Mouse (Mus musculus): ENCODE results near the gene E130218I03Rik.
"Not testable (repeated sequence)": the region's sequence is repeated elsewhere in the genome, so short reads cannot be mapped to it uniquely, and the experiment has no call there.

The E130218I03Rik gene

DNA sequence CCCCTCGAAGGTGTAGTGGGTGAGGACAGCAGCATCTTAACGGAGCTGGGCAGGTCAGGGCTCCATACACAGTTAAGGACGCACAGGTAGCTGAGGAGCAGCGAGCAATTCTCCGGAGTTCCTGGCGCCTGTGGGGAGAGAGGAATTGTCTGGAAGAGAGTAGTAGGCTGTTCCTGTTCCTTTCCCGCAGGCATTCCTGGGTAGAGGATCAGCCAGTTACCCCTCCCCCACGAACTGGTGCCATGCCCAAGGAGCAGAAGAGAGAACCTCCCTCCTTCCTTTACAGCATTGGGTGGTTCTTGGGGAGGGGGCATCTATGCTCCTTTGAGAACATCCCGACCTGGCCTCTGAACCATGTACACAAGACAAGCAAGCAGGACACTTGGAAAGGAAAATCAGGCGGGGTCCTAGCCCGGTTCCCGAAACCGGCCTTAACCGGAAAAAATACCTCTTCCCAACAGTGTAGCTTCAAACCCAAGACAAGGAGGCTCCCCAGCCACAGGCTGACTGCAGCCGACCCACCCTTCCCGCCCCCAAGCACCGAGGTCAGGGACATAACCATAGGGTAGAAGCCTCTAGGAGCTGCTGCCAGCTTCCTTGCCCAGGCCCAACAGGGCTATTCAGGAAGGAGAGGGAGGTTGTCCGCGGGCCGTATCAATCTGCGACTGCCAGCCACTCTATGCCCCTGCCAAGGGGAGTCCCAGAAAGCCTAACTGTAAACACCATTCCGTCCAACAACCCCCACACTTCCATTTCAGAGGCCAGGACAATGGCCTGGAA lies 8.9 kb downstream of the E130218I03Rik start:
- no peak for DNase-seq

DNA sequence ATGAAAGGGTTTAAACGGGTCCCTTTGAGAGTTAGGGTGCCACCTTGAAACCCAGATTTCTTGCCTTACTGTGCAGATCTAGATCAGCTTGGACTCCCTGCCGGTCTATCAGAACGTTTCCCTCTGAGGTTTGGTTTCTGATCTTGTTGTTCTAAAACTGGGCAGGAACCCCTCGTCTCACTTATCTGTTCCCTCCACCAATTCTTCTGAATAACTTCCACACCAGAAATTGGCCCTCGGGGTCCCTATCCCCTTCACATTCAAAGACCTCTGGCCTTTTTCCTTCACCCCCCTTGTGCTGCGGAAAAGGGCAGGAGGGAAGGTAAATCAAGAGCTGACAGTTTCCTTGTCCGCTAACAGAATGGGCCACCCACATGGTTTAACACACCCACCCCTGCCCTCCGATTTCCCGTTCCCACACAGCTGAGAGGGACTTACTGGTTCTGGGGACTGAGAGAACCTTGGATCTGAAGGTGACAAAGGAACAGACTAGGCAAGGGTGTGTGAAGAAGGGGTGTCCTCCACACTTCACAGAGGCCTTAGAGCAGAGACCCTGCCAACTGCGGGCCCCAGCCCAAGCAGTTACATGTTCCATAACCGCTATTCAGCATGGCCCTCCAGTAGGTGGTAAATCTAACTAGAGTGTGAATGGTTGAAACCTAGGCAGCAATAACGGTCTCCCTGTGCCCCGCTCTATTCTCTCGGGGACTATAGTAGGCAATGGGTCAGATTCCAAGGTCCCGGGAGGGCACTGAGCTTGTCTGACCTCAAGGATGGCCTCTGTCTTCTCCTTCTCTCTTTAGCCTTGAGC lies 9.7 kb downstream of the E130218I03Rik start:
- DNase-seq = no peak

DNA sequence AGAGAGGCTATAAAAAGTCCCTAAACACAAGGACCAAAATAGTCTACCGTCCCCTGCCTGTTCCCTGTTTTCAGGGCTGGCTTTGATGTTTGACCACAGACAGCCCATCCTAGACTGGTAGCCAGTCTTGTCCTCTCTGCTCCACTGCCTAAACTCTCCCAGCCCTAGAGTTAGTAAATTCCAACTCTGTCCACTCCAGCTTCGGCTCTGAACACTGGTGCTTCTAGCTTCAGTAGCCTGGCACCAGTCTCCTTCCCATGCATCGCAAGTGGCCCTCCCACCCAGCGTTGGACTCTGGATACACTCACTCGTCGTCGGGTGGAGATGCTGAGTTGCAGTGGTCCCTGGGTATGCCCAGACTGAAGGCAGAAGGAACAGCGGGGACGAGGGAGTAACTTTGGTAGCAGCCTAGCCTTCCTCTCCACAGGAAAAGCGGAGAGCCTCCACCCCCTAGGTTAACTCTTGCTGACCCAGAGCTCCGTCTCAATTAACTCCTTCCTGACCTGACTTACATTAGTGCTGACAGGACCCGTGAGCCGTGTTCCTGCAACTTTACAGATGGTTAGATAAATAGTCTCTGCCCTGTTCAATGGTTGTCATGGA lies 10.4 kb downstream of the E130218I03Rik start, which contains the start of gene Grrp1:
Grrp1 (minus strand) TSS at position 385 of the 603 bp plus-strand sequence.
- no peak for DNase-seq

DNA sequence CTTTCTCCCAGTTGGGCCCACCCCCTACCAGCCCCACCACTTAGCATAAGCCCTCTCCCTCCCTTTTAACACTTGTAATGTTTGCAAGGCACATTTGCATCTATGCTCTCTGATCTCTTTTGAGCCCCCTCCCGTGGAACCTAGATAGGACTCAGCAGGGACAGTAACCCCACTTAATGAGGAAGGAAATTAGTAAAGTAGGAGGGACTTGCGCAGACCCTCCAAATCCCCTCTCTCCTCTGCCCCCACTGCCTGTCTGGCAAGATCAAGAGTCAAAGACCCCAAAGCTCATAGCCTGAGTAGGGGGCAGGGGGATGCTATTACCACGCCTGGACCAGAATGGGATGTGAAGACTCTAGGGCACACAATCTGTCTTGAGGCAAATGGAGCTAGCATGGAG lies 11.4 kb downstream of the E130218I03Rik start:
- no peak for DNase-seq

DNA sequence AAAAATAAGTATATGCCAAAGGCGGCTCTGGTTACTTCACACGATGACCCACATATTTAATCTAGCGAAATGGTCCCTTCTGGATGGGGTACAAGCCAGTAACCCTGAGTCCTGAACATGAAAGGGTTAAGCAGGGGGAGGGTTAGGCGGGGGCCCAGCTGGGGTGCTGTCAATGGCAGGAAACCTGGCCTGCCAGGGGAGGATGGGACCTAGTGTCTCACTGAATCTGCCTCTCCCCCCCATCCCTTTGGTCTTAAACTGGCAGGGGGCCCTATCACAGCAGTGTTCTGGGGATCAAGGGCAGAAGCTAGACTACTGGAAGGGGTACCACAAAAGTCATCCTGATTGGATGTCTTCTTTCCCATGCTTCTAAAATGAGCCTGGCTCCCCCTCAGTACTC lies 12.4 kb downstream of the E130218I03Rik start:
- peak; percentile 71 for DNase-seq

DNA sequence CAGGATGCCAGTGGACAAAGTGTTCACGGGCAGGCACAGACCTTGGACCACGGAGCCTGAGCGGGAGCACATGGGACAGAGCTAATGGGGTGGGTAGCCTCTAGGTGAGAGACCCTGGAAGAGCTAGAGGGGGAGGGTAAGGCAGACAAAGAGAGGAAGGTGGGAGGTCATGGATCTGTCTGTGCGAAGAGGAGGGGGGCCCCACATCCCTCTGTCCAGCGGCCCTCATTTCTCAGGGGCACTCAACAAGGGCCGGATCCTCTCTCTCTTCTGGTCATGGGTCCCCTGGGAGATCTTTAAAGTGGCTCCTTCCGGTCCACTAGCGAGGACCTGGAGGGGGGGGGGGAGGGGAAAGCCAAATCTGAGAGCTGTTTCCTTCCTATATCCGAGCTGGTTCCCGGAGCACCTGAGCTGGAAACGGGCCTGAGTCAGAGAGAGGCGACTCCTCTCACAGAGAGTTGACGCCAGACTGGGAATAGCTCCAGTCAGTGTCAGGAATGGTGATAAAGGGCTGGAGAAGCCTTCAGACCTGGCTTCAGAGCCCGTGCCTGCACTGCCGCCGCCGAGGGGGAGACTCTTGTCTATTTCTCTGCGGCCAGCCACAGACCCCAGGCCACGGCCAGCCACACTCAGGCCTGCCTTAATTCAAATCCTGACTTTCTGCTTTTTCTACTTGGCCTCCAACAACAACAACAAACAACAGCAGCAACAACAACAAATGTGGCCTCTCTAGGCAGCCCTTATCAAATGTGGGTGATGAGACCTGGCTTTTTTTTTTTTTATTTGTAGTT lies 13.1 kb downstream of the E130218I03Rik start:
- DNase-seq = no peak

DNA sequence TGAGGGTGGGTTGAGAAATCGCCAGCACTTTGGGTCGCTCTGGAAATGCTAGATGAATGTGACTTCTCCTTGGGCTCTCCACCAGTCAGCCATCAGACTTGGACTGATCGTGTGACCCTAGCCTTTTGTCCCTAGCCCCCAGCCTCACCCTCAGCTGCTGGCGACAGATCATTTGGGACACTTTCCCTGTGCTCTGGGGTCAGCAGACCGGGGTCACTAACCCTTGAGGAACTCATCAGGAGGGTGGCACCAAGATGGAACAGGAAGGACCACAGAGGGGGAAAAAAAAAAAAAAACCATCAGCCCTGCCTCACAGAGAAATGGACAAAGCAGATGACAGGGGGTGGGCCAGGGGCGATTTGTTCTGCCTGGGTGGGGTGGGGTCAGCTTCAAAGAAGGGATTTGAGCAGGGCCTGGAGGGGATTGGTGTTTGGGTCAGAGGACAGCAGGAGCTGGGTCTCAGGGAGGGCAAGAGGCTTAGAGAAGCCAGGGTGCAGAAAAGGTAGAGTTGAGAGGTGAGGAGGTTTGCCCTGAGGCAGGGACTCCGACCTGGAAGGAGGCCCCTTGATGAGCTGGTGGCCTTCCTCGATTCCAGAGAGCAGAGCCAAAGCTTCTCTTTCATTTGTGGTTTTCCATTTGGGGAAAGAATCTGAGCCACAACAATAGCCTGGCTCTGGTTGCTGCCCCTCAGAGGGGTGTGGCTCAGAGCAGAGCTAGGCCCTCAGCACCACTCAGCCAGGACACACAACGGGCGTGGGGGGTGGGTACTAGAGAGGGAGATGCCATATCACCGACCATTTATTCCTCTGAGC lies 13.9 kb downstream of the E130218I03Rik start:
- DNase-seq = no peak

DNA sequence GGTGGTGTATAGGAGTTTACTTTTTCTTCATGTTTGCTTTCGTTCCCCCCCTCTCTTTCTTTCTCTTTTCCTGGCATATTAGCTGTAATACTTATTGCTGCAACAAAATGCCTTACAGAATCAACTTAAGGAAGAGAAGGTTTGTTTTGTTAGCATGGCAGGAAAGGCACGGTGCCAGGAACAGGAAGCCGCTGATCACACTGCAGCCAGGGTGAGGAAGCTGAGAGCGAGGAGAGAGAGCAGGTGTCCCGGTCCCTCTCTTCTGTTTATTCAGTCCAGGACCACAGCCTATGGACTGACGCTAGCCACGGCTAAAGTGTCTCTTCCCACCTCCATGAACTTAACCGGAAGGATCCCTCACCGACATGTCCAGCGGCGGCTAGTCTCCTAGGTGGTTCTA lies 14.9 kb downstream of the E130218I03Rik start:
- peak; percentile 52 for DNase-seq

DNA sequence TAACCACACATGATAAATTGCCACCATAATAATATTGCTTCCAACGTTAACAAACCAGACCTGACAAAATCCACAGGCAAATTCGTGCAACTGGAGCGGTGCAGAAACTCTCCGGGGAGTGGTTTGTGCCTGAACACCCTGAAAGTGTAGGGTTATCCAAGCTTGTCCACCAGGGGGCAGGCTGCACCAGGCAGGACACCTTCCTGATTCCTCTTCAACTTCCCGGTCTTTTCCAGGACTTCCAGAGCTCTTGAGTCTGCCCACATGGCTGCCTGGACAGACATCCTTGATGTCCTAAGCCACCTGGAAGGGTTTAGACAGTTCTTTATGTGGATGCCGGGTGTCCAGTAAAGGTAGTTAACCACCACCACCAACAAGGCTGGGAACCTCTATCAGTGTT lies 19.7 kb downstream of the E130218I03Rik start:
- peak; percentile 62 for DNase-seq

DNA sequence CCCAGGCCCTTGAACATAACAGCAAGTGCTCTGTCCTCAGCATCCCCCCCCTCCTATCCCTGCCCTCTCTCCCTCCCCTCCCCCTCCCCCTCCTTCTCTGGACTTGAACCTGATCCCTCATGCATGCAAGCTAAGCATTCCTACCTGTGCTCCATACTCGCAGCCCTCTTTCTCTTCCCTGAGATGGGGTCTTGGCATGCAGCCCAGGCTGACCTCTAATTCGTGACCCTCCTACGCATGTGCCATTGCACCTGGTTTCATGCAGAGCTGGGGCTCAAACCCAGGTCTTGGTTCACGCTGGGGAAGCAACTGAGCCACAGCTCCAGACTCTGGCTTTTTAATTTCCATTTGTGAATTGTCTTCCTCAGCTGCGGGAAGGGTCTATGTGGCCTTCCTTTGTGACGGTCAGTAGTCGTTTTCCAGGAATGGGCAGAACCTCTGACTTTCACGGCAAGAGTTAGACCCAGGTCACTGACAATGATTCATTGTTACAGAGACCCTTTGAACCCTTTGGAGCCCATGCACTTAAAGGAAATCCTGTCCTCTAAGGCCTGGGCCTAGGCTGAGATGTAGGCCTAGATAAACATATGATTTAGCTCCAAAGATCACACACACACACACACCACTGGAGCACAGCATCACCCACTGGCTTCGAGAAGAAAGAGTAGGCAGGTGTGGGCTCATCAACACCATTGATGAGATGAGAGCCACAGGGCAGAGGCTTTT lies 22.6 kb downstream of the E130218I03Rik start:
- no peak for DNase-seq

DNA sequence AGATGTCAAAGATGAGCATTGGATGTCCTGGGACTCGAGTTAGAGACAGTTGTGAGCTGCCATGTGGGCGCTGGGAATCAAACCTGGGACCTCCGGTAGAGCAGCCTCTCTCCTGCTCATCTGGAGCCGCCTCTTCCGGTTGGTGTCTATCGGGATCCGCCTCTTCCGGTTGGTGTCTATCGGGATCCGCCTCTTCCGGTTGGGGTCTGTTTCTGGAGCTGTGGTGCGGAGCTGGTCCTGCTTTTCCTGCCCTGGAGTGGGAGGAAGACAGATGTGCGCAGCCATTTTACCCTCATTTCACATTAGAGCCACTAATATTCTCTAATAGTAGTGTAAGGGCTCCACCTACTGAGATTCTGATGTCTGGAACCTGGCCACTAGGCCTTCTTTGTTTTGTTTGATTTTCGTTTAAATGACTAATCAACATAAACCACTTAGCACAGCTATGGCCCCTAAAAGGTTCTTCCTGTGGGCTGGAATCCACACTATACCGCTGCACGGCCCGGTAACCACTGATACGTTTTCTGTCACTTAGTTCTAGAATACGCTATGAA lies 24.7 kb downstream of the E130218I03Rik start:
- no peak for DNase-seq

DNA sequence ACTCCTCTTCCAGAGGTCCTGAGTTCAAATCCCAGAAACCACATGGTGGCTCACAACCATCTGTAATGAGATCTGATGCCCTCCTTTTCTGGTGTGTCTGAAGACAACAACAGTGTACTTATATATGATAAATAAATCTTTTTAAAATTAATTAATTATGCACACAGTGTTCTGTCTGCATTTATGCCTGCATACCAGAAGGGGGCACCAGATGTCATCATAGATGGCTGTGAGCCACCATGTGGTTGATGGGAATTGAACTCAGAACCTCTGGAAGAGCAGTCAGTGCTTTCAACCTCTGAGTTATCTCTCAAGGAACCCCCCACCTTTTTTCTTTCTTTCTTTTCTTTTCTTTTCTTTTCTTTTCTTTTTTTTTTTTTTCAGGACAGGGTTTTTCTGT lies 26.2 kb downstream of the E130218I03Rik start:
- DNase-seq = not testable (repeated sequence)

DNA sequence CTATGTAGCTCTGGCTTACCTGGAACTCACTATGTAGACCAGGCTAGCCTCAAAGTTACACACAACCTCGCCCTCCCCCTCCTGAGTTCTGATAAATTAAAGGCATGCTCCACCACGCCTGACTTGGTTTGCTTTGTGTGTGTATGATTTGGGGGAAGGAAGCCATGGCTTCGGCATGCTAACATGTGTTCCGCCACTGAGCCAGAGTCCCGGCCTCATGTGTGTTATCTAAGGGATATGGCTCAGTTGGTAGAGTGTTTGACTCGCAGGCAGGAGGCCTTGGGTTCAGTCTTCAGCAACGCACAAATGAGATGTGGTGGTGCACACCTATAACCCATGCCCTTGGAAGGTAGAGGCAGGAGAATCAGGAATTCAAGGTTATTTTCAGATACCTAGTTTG lies 28.5 kb downstream of the E130218I03Rik start:
- DNase-seq = no peak

DNA sequence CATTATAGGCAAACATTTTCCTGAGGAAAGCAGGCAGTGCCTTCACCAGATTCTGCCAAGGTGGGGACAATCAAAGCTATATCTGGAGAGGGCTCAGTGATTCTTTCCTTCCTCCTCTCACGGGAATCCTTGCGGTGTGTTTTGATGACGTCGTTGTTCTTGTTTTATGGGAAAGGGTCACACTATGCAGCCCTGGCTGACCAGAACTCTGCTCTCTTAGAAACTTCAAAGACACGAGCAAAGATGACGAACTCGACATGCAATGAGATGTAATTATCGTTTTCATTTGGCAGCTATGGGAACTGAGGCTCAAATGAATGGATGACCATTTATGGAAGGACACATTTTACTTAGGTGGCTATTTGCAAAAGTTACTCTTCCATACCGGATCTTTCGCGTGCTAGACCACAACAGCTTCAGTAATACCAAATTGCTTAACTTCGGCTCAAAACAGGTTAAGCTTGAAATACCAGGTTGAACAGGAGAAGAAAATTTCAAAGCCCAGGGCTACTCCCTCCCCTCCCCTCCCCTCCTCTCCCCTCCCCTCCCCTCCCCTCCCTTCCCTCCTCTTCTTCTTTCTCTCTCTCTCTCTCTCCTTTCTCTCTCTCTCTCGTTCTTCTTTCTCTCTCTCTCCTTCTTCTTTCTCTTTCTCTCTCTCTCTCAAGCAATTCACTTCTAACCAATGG lies 29.4 kb downstream of the E130218I03Rik start:
- no peak for DNase-seq

DNA sequence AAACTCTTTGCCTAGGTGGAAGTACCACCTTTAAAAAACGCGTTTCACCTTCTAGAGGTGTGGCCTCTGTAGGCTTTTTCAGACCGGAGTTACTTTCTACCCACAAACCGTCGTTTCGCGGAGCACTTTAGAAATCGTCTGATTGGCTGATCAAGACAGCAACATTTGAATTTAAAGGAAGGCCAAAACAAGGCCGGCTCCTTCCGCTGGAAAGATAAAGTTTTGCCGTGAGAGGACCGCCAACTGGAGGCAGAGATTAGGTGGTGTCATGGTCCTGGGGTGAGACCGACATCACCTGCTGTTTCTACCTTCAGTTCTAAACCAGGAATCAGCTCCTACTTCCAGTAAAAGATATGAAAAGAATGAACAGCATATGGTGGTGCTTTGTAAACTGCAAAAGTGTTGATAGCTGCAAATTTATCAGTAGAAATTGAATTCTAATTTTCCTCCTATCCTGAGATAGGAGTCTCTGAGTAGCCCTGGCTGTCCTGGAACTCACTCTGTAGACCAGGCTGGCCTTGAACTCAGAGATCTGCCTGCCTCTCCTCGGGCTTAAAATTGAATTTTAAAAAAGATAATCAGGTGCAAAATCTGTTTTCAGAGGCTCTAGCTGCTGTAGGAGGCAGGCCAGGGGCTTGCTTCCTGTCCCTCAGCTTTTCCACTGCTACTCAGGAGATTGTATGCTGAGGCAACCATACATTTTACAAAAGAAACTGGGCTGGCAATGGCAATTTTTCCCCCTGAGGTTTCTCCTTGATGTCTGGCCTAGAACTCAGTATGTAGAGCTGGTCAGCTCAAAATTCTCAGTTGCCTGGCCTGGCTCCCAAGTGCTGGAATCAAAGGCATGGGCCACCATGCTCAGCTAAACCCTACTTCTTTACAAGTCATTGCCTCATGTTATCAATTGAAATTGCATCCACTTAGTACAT lies 30.2 kb downstream of the E130218I03Rik start:
- DNase-seq = peak; percentile 80

DNA sequence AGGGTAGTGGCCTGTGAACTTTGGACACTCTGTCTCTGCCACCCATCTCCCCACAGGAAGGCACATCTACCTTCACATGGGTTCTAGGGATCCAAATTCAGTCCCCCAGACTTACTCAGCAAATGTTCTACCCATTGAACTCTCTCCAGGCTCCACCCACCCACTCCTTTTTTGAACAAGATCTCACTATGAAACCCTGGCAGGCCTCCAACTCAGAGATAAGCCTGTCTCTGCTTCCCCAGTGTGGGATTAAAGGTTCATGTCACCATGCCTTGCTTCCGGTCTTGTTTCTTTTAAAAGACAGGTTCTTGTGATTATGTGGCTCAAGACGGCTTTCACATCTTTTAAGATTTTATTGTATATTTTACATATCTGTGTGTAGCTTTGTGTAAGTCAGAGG lies 41.5 kb downstream of the E130218I03Rik start:
- no peak for DNase-seq

DNA sequence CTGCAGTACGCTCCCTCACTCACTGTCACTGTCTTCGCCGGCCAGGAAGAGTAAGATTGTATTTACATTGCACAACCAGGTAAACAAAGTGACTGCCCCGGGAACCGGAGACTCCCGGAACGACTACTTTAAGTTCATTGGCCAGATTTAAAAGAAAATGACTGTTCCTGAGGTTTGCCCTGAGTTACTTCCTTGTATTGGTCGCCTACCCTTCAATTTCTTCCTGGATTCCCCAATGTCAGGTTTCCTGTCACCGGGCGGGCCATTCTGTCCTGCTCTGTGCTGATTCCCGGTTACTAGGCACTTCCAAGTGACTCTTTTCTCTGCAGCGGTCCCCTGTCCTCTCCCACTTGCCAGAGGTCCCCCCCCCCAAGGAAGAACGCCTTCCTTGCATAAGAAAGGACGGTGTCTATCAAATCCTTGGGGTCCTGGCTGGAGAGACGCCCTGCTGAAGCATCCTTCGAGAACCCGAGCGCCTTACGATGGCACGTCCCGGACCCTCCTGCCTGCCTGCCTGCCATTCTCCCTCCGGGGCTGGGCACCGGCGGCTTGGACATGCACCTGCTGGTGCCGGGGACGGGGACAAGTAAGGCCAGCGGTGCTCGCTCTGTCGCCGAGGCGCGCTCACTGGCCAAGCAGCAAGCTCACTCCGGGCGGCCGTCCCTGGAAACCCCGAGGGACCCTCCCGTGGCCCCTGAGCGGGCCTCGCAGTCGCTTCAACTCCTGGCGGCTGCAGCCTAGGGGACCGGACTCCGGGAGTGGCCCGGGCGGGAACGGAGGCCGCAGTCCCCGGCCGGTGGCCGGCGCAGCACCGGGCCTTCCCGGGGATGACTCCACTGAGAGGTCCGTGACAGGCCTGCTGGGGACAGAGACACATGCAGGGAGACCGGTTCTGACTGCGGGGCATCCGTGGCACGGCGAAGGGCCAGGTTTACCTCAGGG lies 43.0 kb downstream of the E130218I03Rik start:
- DNase-seq = no peak

DNA sequence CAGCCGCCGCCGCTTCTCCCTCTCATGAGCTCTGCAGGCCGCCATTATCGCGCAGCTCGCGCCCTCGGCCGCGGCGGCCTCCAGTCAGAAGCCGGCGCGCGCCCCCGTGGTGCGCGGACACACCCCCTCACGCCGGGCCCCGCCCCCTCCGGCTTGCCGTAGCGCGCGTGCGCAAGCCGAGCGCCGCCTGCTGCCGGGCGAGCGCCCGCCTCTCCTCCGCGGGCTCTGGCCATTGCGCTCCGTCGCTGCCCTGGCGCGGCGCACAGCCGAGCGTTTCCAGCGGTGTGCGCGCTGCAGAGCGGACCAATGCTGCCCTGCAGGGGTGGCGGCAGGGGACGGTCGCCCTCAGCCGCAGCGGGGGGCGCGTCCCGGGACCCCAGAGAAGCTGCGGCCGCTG lies 43.7 kb downstream of the E130218I03Rik start:
- peak; percentile 98 for DNase-seq

Measured in thymus, postnatal 14 days (tissue).